Mouse (Mus musculus): ENCODE measurements around the gene Rnf217. TPM values are rescaled to one million over a fixed set of nuclear protein-coding genes. Genes with fewer than 3 reads are reported as not detected.

The Rnf217 gene
- total and polyA plus RNA-seq, 3 experiments: 4.1 to 9.1 (median 7.5) TPM

- no peak for DNase-seq
Measured at GRCm38 (mm10) chr10:31555433-31555960, 53.5 kb downstream of the Rnf217 start.

GRCm38 (mm10) chr10:31553302-31553701, 55.7 kb downstream of the Rnf217 start:
- DNase-seq: peak; percentile 16

DNA sequence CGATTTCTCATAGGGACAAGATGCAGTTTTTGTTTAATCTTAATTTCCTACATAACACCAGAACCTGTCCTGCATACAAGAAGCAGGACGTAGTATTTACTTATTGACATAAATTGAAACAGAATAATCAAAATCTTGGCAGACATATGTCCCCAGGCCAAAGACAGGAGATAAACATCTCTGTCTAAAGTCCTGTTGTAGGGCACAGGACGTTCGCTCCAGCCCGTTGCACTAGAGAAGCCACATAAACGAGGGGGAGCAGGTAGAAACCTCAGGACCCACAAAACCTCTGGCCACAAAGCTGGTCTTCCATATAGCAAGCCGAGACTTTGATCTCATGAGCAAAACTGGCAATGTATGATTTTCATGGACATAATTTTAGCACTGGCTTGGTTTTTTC, 57.1 kb downstream of the Rnf217 start:
- no peak for DNase-seq

DNA sequence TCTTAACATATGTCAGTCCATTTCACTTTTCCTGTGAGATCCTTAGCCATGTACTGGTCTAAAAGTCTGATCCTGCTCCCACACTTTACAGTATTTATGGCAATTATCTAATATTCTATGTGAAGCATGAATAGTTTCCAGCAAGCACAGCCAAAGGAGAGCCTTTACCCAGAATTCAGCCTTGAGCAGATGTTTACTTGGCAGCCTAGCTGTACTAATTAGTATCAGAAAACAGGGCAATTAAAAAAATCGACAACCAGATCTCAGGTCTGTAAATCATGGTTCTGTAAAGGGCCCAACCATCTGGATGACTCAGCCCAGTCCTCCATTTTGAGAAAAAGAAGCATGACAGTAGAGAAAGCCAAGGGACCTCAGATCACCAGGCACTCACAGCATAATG, 57.6 kb downstream of the Rnf217 start:
- no peak for DNase-seq

DNA sequence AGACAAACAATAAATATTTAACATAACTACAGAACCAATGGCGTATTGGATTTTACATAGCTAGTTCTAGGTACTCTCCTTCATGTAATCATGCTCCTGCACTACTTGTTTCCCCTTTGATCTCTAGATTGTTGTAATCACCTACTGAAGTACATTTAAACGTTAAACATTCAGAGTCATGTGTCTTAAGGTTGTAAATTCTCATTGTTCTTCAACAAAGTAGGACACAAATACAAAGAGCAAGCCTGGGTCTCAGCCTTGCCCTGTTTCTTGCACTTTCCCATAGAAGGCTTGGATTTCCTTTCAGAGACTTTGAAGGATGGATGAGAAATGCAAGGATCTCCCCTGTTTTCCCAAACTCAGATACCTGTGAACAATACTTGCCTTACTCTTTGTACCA, 61.8 kb downstream of the Rnf217 start:
- no peak for DNase-seq

DNA sequence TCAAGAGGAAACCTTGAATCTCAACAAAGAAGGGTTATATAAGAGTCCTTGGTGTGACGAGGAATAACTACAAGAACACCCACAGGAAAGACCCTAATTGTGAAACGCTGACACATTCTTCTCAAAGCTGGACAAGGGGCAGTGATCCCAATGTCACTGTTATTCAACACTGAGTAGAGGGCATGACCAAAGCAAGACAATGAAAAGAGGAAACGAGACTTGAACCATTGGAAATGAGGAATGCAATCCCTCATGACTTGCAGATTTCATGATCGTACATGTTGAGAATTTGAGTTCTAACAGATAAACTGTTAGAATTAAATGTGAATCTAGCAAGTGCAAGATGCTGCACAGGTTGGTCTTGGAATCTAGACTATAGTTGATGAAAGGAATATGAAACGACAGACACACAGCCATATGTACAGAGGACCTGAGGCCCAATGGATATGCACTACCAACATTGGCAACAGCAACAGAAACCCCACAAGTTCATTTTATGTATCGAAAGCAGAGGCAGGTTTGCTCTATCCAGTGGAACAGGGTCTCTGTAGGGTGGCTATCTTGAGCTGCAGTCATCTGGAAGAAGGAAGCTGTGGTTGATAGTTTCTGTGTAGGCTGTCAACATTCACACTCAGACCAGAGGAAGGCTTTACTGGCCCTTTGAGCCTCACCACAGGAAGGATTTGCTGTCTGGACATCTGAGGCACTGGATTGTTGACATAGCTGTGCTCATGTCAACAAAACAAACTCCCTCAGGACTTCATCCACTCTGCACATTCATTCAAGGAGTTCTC, 64.6 kb downstream of the Rnf217 start:
- no peak for DNase-seq

- no peak for DNase-seq
Measured at GRCm38 (mm10) chr10:31540518-31540917, 68.5 kb downstream of the Rnf217 start.

- no peak for DNase-seq
Measured at GRCm38 (mm10) chr10:31539351-31539750, 69.6 kb downstream of the Rnf217 start.

DNA sequence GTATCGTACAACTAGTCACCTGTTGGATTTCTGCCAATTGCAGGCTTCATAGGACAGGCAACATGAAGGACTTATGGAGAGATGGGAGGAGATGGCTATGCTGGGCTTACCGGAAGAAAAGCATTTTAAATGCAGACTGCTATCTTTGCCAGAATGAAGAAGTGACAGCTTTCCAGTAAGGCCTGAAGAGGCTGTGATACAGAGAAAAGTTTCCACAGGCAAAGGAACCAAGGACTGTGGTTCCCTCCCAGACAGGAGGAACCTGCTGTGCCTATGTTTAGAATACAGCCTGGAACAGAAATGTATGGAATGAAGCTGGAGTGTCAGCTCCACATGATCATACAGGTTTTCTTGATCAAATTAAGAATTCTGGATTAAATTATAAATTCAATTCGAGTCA, 70.3 kb downstream of the Rnf217 start:
- DNase-seq: no peak

GRCm38 (mm10) chr10:31538243-31538642, 70.7 kb downstream of the Rnf217 start:
- no peak for DNase-seq

- DNase-seq: no peak
Measured at GRCm38 (mm10) chr10:31537213-31537612, 71.8 kb downstream of the Rnf217 start.

DNA sequence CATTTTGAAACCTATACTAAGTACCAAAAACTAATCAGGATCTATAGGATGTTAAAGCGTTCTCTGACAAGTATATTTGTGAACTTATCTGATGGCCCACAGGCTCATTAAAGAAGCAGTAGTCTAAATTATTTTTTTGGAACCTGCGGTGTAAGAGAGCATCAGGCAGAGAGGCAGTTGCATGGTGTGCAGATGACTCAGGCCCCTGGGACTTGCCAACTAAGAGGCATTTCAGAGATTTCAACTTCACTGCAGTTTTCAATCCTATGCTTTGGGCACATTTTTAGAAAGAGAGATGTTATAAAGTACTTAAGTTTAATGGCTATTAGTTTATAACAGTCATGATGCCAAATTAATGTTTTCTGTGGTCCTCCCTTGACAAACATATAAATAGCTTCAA, 73.9 kb downstream of the Rnf217 start:
- no peak for DNase-seq

GRCm38 (mm10) chr10:31533270-31533826, 75.6 kb downstream of the Rnf217 start:
- DNase-seq: no peak

DNA sequence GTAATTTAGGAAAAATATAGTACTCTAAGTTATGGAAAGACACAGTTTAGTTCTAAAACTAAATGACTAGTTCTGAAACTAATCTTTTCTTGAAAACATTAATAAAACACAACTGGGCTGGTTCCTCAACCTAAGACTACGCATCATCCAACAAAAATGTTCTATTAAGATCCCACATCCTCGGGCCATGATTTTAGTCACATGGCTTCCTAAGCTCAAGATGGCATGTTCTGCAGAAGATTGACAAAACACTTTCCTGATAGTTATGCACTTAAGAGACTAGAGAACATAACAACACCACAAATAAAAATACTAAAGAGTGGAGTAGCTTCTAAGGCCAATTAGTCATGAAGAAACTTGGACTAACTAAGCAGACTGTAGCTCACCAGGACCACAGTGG, 76.2 kb downstream of the Rnf217 start:
- no peak for DNase-seq

GRCm38 (mm10) chr10:31528297-31528984, 80.5 kb downstream of the Rnf217 start:
- no peak for DNase-seq

GRCm38 (mm10) chr10:31525705-31526104, 83.3 kb downstream of the Rnf217 start:
- DNase-seq: peak; percentile 14

- DNase-seq: peak; percentile 52
Measured at GRCm38 (mm10) chr10:31519420-31519819, 89.6 kb downstream of the Rnf217 start.

DNA sequence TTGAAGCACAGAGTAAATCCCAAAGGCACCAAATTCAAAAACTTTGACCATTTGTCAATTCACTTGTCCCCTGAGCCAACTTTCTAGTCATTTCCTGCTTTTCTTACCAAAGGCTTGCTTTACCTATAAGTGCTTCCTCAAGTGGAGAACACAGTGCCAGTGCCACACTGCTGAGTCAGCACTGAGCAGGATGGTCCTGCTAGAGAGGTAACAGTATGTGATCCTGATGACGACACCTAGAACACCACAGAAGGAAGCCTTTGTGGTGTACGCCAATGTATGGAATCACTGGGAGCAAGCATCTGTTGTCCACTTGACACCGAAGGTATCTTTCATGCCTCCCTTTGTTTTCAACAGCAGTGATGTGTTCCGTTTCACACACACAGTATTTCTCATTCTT, 90.8 kb downstream of the Rnf217 start:
- DNase-seq: no peak

DNA sequence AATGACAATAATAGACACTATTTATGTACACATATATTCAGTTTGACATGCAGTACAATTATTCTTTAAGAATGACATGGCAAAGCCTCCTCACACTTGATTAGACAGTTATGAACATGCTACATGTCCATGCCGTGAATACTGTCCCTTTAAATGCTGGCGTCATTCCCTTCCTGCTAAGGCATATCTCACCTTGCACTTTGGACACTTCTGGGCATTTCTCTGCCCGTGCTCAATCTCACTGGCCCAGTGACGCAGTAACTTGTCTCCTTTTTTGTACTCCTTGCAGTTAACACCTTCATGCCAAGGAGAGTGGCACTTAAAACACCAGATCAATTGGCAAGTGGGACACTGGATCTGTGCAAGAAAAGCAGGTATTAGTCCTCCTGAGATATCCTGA, 91.8 kb downstream of the Rnf217 start:
- DNase-seq: no peak

DNA sequence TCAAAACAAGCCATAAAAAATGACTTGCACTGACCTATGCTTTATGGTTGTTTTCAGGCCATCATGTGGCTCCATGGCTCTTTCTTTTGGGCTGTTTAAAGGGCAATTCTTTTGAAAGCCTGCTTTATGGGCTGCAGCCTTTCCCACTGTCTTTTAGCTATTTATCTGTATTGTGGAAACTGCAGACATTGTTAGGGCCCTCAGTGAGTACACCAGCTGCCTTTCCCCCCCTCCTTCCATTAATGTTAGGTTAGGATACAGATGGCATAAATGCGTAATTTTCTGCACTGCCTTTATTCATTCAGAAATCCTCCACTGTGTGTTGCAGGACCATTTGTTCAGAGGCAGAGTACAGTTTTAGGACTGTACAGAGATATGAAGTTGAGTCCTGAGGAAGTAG, 93.1 kb downstream of the Rnf217 start:
- DNase-seq: no peak

- DNase-seq: peak; percentile 21
Measured at GRCm38 (mm10) chr10:31504134-31504551, 104.8 kb downstream of the Rnf217 start.

DNA sequence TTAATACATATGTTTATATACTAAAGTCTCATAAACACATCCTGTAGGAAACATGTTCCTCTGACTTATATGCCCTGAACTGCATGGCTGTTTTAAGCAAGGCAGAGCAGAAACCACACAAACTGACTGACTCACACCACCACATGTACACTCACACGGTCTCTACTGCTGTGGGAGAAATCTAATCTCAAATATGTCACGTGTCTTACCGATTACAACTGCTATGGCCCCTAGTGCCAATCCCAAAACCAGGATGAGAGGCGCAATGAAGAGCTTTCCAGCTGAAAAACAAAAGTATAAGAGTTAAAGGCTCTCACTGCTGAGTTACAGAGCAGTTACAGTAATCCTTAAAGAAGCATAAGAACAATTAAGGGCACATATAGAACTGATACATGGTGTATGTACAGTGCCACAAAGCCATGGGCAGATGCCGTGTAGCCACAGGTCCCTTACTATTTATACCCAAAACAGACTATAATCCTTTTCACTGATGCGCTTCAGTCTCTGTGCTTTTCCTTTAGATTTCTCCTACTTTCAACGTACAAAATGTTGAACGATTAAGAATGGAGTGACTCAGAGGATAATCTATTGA, 105.3 kb downstream of the Rnf217 start:
- no peak for DNase-seq

DNA sequence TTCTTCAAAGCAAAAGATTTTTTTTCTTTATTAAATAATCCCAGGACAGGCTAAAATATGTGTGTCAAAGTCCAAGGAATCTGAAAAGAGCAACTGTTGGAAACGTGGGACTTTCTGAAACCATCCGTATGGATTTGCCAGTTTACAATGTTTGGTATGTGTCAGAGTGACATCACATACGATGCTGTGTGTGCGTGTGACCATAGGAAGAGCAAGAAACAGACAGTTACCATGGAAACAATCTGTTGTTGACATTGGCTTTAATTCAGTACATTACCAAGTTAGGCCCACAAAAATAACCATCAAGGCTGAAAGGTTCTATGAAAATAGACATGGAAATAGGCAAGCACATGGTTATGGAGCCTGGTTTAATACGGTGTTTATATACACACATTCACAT, 107.3 kb downstream of the Rnf217 start:
- no peak for DNase-seq

Measured in adrenal gland, adult 2 months (tissue).